Mouse (Mus musculus) kidney, adult 11 months (tissue): ENCODE results near the gene Gm20823.
"Not testable (repeated sequence)": the region's sequence is repeated elsewhere in the genome, so short reads cannot be mapped to it uniquely, and the experiment has no call there.

Experiments used
- DNase-seq: peaks from one replicate; pipeline ENCODE4 v3.0.0; 2022

Gene Gm20823

DNA sequence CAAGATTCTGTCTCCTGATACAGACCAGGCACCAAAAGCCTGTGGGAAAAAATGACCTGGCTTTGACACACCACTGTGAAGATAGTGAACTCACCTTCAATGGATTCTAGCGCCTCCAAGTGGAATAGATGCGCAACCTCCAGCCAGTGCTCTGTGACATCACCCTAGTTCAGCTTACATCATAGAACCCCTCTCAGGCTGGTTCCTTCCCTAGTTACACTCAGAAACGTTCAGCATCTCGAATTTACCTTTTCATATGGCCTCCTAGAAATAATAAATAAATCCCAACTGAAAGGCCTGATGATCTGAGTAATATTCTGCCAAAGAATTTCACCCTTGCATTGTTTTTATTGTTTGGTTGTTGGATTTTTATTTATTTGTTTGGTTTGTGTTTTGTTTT, at the start of gene Gm20823:
Gene Gm20823 (minus strand): TSS at position 101 of the 400 bp plus-strand sequence.
- not testable (repeated sequence) for DNase-seq
